Mouse (Mus musculus) limb, embryonic 12.5 days (tissue): ENCODE data around the gene Mrgprx2. TPM values are rescaled to one million over a fixed set of nuclear protein-coding genes. Genes with fewer than 3 reads are reported as not detected.
"Not testable (repeated sequence)": the region's sequence is repeated elsewhere in the genome, so short reads cannot be mapped to it uniquely, and the experiment has no call there.

Experiments used
- ATAC-seq: fragments of 200-750 bp; cut with Nextera tagmentation; 2 replicates; pipeline ENCODE4 v1.8.0; 2017; ENCODE audit warnings: low read depth, moderate TSS enrichment; ENCODE audit not compliant: insufficient number of reproducible peaks, insufficient read depth, low FRiP score, low TSS enrichment
- H3K27ac ChIP-seq: fragments of 300-500 bp; sonication (generic); 2 replicates; pipeline ENCODE4 v1.5.1; 2016; ENCODE audit warnings: mild to moderate bottlenecking, moderate library complexity
- H3K27me3 ChIP-seq: fragments of 300-500 bp; sonication (generic); 2 replicates; pipeline ENCODE4 v1.6.1; 2016; ENCODE audit warnings: mild to moderate bottlenecking, moderate library complexity
- H3K36me3 ChIP-seq: fragments of 300-500 bp; sonication (generic); 2 replicates; pipeline ENCODE4 v1.6.1; 2016; ENCODE audit warnings: mild to moderate bottlenecking, moderate library complexity
- H3K4me1 ChIP-seq: fragments of 300-500 bp; sonication (generic); replicated peaks from 2 replicates; pipeline ENCODE4 v1.6.1; 2016
- H3K4me2 ChIP-seq: fragments of 300-500 bp; sonication (generic); 2 replicates; pipeline ENCODE4 v1.6.1; 2016; ENCODE audit warnings: mild to moderate bottlenecking, moderate library complexity
- H3K4me3 ChIP-seq: fragments of 300-500 bp; sonication (generic); replicated peaks from 2 replicates; pipeline ENCODE4 v1.5.1; 2016; ENCODE audit warnings: mild to moderate bottlenecking
- H3K9ac ChIP-seq: fragments of 300-500 bp; sonication (generic); replicated peaks from 2 replicates; pipeline ENCODE4 v1.6.1; 2016; ENCODE audit warnings: mild to moderate bottlenecking, moderate library complexity
- H3K9me3 ChIP-seq: fragments of 300-500 bp; sonication (generic); 2 replicates; pipeline ENCODE4 v1.6.1; 2016; ENCODE audit warnings: mild to moderate bottlenecking, moderate library complexity
- WGBS: fragments of 180-500 bp; shearing (Covaris S2); methylation state at CpG from one replicate; pipeline ENCODE4 v1.1.7; 2016; 5-methylcytosine and 5-hydroxymethylcytosine counted together
- polyA plus RNA-seq: library from polyadenylated mRNA; unstranded; fragments of >200 nt; fragmentation: Nextera tagmentation; extraction: Ambion mirVana; gene quantifications from 2 replicates; pipeline ENCODE4 v1.2.1, GENCODE M21; 2016

Mrgprx2 gene
- not detected in 2 replicates for polyA plus RNA-seq

- no peak within 1 kb of the TSS for H3K4me2 ChIP-seq
- no peaks in the 10 kb centered on the region for H3K36me3 ChIP-seq
- no peak within 1 kb of the TSS for H3K4me3 ChIP-seq
- H3K27ac ChIP-seq: no peak within 1 kb of the TSS
- no peak for ATAC-seq
- no peaks in the 10 kb centered on the region for H3K4me1 ChIP-seq
- peaks cover 26% of the 10 kb centered on the region for H3K9me3 ChIP-seq
- no peak within 1 kb of the TSS for H3K9ac ChIP-seq
- H3K27me3 ChIP-seq: no peaks in the 10 kb centered on the region
These were observed at the start of gene Mrgprx2 for GRCm38 (mm10) chr7:48499221-48499620. Mrgprx2 (minus strand) TSS chr7:48499321.

- no peaks in the 10 kb centered on the region for H3K27me3 ChIP-seq
- H3K36me3 ChIP-seq: no peaks in the 10 kb centered on the region
- peaks cover 21% of the 10 kb centered on the region for H3K9me3 ChIP-seq
- no peak for ATAC-seq
- H3K9ac ChIP-seq: no peak within 1 kb of the TSS
- H3K4me2 ChIP-seq: no peak within 1 kb of the TSS
- H3K27ac ChIP-seq: no peak within 1 kb of the TSS
- no peaks in the 10 kb centered on the region for H3K4me1 ChIP-seq
- no peak within 1 kb of the TSS for H3K4me3 ChIP-seq
- 84% methylated on average over 3 of the region's 3 CpGs for WGBS
These were observed 42.9 kb downstream of the Mrgprx2 start, which contains the start of gene Mrgprb1 for GRCm38 (mm10) chr7:48456242-48456641. Mrgprb1 (minus strand) TSS chr7:48456342.

- ATAC-seq: no peak
- H3K9ac ChIP-seq: no peak overlapping the region
- 55% methylated on average over 3 of the region's 3 CpGs for WGBS
These were observed 62.5 kb downstream of the Mrgprx2 start for GRCm38 (mm10) chr7:48436581-48436980.

GRCm38 (mm10) chr7:48435936-48436335, 63.2 kb downstream of the Mrgprx2 start:
- H3K36me3 ChIP-seq, ATAC-seq, H3K4me1 ChIP-seq, H3K27ac ChIP-seq, H3K9ac ChIP-seq, H3K27me3 ChIP-seq, H3K4me3 ChIP-seq, H3K4me2 ChIP-seq: not testable (repeated sequence)
- WGBS: 79% methylated on average over 3 of the region's 3 CpGs
- H3K9me3 ChIP-seq: peaks cover 42% of the 10 kb centered on the region

More at GRCm38 (mm10) chr7:48436581-48436980, 62.5 kb downstream of the Mrgprx2 start:
- H3K4me2 ChIP-seq: no peak overlapping the region
- H3K4me1 ChIP-seq: no peaks in the 10 kb centered on the region
- H3K36me3 ChIP-seq: no peaks in the 10 kb centered on the region
- no peaks in the 10 kb centered on the region for H3K27me3 ChIP-seq
- H3K4me3 ChIP-seq: no peak overlapping the region
- H3K27ac ChIP-seq: no peak overlapping the region
- peaks cover 42% of the 10 kb centered on the region for H3K9me3 ChIP-seq

Other genes with a start within 250 kb of the Mrgprx2 start
- gene Mrgprb8, start 110.8 kb downstream of the Mrgprx2 start, polyA plus RNA-seq: not detected in 2 replicates
- not detected in 2 replicates for gene Mrgprb1, start 43.0 kb downstream of the Mrgprx2 start, polyA plus RNA-seq
- not detected in 2 replicates for gene Mrgprb2, start 58.8 kb upstream of the Mrgprx2 start, polyA plus RNA-seq
- not detected in 2 replicates for gene Mrgprb3, start 144.5 kb upstream of the Mrgprx2 start, polyA plus RNA-seq